Mouse (Mus musculus): ENCODE results near the gene Ccdc34.

The Ccdc34 gene

DNA sequence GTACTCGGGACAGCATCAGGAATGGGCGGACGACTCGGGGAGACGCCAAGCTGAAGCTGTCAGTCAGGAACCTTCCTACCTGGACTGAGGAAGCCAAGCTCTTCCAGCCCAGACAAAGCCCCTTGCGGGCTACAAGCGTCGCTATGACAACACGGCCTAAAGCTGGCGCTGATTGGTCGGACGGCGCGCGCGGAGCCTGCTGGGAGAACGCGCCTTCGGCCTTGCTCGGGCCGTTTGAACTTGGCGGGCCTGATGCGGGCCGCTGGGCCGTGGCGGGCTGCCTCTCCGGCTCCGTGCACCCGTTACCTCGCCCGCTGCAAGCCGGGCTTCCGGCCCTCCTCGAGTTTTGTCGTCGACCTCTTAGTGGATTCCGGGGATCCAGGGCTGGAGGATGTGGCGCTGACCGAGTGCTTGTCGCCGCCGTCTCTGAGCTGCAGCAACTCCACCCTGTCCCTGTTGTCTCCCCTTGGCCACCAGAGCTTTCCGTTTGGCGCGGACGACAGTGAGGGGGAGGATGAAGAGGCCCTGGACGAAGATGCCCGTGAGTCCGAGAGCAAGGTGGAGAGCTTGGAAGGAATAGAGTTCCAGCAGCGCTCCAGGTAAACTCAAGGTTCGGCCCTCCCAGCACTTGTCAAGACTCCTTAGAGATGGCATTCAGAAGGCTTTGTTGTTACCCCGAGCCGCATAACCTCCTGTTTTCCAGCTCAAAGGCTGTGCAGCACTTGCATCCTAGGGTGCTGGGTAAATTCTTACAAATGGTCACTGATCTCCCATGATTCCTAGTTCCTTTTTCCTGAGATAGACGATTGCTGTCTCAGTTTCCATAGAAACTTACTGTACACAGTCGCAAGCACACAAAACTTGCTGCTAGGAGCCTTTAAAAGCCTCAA, at the start of gene Ccdc34:
Gene Ccdc34, plus strand, starts transcription at position 202 of the 890 bp plus-strand sequence.
- DNase-seq, result peak; percentile 72 to 78

DNA sequence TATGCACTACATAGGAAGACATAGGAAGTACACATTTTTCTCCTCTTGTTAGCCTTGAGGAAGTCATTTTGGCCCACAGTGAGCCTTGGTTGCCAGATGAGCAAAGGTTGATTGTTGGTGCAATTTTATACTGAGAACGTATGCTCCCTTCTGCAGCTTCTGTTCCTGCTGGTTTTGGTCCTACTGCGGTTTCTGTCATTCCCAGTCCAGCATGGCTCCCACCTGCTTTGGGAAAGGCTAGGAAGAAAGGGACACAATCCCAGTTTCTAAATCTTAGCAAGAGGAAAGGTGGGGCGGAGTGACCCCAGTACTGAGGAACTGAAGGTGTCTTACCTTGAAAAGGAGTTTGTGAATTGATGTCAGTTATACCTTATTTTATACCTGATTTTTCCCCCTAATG, 48.2 kb upstream of the Ccdc34 start:
- DNase-seq, result no peak

GRCm38 (mm10) chr2:109969926-109970532, 47.6 kb upstream of the Ccdc34 start:
- DNase-seq, result no peak

DNA sequence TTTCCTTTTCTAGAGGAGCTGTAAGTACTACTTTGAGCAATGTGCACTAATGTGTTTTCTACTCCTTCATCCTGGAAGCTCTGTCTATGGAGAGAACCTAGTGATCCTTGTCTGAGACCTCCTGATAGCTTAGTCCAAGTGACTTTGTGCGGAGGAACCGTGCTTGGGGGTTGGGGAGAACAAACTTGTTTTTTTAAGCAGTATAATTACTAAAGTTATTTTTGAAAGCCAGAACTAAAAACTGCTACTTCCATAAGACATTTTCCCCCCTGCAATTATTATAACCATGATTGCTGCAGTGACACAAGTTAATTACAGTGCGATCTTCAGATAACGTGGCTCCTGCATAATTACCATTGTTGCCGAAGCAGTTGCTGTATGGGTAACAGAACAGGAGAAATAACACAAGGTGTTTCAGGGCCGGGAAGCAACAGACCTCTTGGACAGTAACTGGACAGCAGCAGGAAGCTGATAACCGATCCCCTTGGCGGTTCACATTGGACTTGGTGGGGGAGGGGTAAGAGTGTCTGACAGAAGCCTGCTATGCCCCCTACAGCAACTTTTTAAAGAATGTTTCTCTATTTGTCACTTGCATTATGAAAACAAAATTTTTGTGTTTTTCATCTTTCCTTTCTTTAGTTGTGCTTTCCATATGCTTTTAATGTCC, 46.7 kb upstream of the Ccdc34 start:
- no peak for DNase-seq

- no peak for DNase-seq
These were observed 45.3 kb upstream of the Ccdc34 start for GRCm38 (mm10) chr2:109972310-109972709.

DNA sequence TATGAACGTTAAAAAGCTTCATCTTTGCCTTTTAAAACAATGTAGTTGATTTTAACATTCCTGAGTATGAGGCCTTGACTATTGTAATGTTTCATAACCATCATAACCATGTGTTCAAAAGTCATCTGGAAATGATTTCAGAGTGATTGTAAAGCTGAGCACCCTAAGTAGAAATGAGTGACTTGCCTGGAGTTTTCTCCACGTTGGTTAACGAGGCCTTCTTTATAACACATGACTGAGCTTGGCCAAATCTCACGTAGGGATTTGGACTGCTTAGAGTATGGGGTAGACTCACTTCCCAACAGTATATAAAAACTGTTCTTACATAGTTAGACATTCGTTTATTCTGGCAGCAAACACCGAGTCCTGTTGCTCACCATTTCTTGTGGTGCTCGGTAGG, 44.7 kb upstream of the Ccdc34 start:
- DNase-seq, result no peak

DNA sequence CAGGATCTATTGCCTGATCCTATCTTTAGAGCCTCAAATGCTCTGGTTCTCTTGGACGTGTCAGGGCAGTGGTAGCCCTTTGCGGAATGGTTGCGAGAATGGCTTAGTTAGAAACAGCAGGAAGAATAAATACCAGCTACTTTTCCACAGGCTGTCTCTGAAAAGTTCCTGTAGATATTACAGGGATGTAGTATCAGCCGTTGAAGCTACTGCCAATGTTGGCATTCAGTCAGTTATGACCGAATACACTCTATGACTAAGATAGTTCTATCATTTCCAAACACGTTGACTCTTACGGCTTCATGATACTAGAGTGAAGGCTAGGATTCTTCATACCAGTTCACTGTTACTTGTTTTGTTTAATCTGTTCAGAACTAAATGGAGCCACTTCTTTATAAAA, 42.8 kb upstream of the Ccdc34 start:
- DNase-seq, result no peak

- DNase-seq, result no peak
These were observed 41.4 kb upstream of the Ccdc34 start for GRCm38 (mm10) chr2:109976181-109976580.

DNA sequence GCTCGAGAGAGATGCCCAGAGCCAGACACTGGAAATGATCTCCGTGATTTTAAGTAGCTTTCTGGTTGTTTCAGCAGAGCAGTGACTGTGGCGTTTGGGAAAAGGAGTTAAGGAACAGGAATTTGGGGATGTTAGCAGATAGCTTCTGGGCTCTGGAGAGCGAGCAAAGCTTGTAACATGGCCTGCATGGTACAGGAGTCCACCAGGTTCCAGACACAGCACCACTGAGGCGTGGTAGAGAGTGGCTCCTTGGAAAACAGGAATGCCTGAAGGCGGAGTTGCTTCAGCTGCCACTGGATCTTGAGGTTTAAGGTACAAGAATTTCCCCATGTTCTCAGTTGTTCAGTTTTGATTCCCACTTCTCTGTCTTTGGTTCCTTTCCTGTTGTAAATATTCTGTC, 40.3 kb upstream of the Ccdc34 start:
- DNase-seq, result no peak

DNA sequence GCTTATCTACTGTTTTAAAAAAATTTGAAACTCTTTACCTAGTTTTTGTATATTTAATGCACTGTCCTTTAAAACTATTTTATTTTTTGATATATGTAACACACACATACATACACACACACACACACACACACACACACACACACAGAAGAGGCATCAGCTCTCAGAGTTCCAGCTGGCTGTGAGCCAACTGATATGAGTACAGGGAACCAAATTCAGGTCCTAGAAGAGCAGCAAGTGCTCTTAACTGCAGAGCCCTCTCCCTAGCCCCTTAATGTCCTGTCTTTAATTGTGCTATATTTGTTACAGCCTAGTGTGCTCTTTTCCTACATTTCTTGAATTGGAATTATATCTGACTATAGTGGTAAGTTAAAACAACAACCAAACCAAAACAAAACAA, 38.4 kb upstream of the Ccdc34 start:
- DNase-seq, result no peak

GRCm38 (mm10) chr2:109983435-109983834, 34.2 kb upstream of the Ccdc34 start:
- DNase-seq, result no peak

GRCm38 (mm10) chr2:109984930-109985329, 32.7 kb upstream of the Ccdc34 start:
- DNase-seq, result no peak

- no peak for DNase-seq
These were observed 32.1 kb upstream of the Ccdc34 start for GRCm38 (mm10) chr2:109985560-109985959.

GRCm38 (mm10) chr2:109986036-109986785, 31.4 kb upstream of the Ccdc34 start:
- DNase-seq, result no peak

- no peak for DNase-seq
These were observed 29.7 kb upstream of the Ccdc34 start for GRCm38 (mm10) chr2:109987946-109988345.

- no peak for DNase-seq
These were observed 28.4 kb upstream of the Ccdc34 start for GRCm38 (mm10) chr2:109989196-109989595.

- no peak for DNase-seq
These were observed 27.7 kb upstream of the Ccdc34 start for GRCm38 (mm10) chr2:109989679-109990473.

GRCm38 (mm10) chr2:109991754-109992153, 25.9 kb upstream of the Ccdc34 start:
- DNase-seq, result no peak

- DNase-seq, result no peak
These were observed 25.1 kb upstream of the Ccdc34 start for GRCm38 (mm10) chr2:109992448-109993073.

DNA sequence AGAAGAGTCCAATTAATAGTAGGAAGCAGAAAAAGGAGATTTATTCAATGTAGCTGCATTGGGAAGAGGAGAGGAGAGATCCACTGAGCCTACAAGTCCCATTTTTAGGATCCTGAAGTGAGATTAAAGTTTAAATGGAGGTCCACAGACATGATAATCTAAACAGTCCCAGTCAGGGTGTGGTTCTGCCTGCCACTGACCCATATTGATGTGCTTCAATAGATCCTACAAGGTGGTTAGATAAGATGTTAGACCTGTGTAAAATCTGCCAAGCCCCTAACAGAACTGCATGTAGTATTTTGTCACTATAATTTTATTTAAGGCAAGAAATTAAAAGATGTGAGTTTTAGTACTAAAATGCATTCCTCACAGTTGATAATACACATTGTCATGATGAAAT, 24.2 kb upstream of the Ccdc34 start:
- no peak for DNase-seq

- no peak for DNase-seq
These were observed 22.6 kb upstream of the Ccdc34 start for GRCm38 (mm10) chr2:109995061-109995460.

DNA sequence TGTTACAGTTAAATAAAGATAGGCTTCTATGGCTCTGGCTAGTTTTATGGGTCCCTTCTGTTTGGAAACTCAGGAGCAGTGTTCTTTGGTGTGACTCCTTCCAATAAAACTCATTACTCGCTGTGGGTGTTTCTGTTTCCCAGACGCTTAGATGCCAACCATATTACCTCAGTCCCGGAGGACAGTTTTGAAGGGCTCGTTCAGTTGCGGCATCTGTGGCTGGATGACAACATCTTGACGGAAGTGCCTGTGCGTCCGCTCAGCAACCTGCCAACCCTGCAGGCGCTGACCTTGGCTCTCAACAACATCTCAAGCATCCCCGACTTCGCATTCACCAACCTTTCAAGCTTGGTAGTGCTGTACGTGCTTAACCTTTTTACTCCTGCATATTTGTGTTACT, 21.2 kb upstream of the Ccdc34 start:
- no peak for DNase-seq

All from spleen, adult 18-20 months (tissue).